Mouse (Mus musculus) induced T-regulatory cell, adult 2 months (primary cell): ENCODE results near the gene Gls.
A peak's percentile ranks its signal among the peaks of the same experiment; 100 is the strongest.

ENCODE experiments used
- DNase-seq: peaks from one replicate; pipeline ENCODE4 v3.0.0-alpha.2; 2012; ENCODE audit warnings: low read depth

Gls gene

GRCm38 (mm10) chr1:52248899-52249556 is 16.0 kb upstream of the Gls start:
- DNase-seq, result no peak

GRCm38 (mm10) chr1:52242270-52242669 is 9.2 kb upstream of the Gls start:
- no peak for DNase-seq

GRCm38 (mm10) chr1:52232766-52233140 is 279 bp downstream of the Gls start:
- no peak for DNase-seq

GRCm38 (mm10) chr1:52231939-52232765 is 880 bp downstream of the Gls start:
- peak; percentile 86 for DNase-seq

DNA sequence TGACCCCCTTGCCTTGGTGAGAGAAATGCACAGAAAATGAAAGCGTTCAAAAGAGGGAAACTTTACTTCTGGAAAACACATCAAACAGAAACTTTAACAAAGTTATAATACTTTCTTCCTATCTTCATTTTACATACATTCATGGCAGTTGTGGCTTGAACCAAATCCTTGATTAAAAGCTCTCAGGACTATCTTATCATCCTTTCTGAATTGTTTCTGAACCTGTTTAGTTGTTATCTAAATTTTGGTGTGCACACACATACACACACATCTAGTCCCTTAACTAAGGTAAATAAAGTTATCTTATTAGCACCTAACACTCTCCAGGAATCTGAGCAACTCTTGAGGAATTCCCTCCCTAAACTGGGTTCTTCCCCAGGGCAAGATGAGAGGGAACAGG is 2.6 kb downstream of the Gls start:
- DNase-seq, result no peak

- peak; percentile 59 for DNase-seq
Observed at GRCm38 (mm10) chr1:52228178-52228577, 4.9 kb downstream of the Gls start.

- no peak for DNase-seq
Observed at GRCm38 (mm10) chr1:52226416-52226815, 6.6 kb downstream of the Gls start.

GRCm38 (mm10) chr1:52216766-52217165 is 16.3 kb downstream of the Gls start:
- DNase-seq, result peak; percentile 60

DNA sequence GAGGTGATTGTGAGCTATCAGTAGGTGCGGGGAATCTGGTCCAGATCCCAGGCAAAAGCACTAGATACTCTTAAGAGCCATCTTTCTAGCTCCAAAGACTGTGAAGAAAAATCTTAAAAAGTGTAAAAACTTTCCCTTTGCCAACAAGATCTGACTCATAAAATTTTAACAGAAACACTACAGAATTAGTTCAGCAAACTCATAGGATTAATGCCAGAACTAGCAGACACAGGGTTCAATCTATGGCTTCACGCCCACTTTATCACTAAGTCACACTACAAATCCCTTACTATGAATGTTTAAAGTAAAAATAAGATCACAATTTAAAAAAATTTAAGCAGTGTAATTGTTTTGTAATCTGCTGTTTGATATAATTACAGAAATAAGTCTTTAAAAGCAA is 50.0 kb downstream of the Gls start:
- DNase-seq, result no peak

DNA sequence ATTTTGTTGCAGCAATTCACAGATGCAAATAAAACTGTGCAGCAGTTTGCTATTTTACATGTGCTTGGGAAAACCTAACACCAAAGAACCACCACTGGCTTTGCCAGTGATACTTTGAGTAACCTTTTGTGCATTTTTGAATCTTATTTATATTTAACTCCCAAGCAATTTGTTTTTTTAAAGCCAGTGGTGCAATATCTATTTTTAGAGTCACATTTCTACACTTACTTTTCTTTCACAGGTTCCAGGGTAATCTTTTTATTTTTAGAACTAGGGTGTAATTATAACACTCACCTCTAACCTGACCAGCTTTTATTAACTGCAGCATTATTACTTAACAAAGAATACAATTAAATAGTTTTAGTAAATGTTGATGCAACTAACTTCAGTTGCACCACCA is 51.0 kb downstream of the Gls start:
- no peak for DNase-seq

DNA sequence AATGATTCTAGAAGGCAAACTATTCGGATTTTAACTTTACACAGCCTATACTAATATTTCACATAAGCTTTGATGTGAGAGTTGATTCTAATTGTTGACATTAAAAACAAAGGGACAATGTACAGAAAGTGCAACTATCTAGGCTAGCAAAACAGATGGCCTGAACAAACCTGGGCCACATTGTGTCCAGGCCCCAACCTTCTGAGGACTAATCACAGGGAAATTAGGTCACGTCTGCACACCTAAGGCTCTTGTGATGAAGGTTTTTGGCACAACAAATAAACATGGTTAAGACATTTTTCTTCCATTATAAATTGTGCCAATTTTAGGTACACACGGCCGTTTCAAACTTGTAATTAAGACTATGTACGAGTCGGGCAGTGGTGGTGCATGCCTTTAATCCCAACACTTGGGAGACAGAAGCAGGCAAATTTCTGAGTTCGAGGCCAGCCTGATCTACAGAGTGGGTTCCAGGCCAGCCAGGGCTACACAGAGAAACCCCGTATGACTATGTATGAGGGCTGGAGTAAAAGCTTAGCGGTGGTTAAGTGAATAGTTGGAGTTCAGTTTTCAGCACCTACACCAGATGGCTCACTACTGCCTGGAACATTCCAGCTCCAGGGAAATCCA is 53.0 kb downstream of the Gls start:
- no peak for DNase-seq

DNA sequence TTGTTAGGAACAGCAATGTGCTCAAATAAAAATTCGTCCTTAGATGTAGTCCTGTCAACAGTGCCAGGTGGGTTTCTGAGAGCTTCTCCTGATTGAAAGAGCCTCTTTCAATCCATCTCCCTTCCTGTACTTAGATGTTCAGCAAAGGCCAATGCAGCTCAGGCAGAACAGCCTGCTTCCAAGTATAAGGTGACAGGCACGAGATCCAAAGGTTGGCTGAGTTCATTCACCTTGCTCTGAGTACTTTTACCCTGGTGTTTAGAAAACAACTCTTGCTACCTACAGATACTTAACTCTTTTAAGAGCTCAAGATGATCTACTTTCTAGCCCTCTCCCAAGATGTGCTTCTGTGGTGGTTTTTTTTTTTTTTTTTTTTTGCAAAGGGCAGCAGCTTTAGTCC is 56.0 kb downstream of the Gls start:
- peak; percentile 20 for DNase-seq

- peak; percentile 23 for DNase-seq
Observed at GRCm38 (mm10) chr1:52175983-52176382, 57.0 kb downstream of the Gls start.

DNA sequence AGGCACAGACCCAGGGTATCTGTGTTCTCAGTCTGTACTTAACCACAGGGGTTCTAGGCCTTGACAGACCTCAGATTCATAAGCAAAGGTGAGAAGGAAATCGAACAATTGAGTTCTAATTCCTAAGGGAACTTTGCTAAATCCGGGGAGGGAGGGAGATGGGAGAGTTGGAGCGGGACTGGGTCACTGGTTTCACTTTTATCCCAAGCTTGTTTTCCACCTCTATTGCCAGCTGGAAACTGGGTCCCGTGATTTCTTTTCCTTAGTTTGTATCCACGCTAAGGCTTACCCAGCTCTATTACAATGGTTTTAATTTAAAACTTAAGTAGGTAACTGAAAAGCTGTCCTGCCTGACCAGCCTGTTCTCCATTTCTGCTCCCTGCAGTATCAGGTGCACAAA is 57.7 kb downstream of the Gls start:
- DNase-seq, result no peak

DNA sequence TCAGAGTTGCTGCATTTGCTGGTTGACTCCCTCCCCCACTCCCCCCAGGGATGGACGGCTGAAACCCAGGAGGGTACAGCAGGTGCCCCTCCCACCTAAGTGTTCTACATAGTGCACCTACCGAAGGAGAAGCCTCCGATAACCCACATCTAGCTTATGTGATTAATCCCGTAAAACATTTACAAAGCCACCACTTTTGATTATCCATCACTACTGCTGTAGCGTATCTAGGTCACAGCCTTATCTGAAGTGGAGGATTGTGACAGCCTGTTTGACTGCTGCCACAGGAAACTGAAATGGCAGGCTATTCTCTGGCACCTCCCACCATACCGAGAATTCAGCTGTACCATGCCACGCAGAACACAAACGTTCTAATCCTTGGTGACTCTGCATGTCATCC is 61.8 kb downstream of the Gls start:
- peak; percentile 56 for DNase-seq

DNA sequence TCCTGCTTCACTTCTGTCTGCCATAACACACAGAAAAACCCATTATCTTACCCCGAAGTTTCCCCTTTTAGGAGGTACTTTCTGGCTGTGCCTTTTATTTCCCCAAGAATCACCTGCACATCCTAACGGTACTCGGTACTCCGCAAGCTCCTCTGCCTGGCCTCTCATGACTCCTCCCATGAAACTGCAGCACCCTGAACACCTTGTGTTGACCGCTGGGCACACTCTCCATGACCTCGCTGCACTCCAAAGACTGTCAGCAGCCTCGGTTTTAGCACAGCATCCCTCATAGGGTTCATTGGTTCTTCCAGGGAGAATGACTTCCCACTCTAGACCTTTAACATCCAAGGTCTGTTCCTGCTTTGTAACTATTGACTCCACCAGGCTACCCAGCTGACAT is 62.3 kb downstream of the Gls start:
- DNase-seq, result peak; percentile 50

DNA sequence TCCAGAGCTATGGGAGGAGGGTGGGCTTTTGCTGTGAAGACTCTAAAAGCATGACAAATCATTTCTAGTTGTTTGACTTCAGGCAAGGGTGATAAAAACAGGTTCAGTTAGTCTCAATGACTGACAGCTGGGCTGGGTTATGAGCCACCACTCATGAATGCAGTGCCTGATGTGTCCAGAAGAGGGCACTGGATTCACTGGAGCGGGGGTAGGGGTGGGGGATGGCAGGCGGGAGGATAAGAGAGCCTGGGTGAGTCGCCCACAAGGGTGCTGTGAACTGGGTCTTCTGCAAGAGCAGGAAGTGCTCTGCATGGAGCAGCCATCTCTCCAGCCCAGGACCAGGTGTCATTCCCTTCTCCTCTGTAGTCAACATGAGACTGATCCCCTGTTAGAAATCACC is 63.0 kb downstream of the Gls start:
- DNase-seq, result peak; percentile 83

DNA sequence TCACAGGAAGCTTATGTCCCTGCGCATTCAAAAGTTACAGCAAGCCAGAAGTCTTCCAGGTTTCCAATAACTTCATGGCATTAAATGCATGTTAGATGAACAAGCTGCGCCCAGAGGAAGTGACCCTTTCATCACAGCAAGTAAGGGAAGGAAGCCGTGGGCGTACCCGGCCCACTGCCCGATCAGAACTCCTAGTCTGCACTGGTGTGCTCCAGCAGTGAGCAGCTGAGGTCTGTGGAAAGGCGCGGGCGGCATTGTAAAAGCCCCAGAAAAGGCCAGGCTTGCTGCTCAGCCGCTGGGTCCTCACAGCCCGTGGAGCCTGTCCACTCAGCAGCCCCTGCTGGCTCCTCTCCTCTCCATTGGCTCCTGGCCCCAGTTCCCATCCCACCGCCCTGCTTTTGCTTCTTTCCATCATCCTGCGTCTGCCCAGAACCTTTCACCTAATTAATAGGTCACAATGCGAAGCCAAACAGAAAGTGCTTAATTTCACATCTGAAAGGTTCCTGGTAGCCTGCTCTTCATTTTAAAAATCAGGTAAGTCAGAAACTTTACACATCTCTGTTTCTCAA is 66.3 kb downstream of the Gls start:
- DNase-seq, result peak; percentile 43

DNA sequence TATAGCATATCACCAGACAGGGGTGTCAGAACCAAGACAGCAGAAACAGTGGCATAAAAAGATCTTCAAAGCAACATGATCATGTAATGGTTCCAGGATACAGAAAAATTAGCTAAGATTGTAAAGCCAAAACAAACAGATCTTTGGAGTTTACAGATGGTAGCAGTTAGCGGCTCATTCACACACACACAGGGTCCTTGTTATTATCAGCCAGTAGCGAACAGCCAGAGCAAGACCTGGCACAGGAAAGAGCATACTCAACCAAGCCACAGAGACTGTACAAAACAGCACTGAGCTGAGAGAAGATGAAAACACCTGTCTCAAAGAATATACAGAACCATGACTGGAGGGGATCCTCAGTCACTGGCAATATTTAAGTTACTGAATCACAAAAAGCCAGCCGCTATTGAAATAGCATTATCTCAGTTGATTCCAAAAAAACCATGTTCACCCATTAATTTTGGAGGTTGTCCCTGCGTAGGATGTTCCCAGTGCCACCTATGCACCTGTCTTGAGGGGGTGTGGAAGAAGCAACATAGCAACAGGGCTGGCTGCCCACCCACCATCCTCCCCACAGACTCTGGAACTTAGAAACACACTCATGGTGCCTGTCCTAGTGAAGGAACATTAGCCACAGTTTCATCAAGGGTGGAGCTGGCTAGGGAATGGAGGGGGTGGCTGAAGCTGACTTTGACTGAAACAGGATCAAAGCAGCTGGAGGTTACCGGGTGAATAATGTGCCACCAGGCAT is 69.2 kb downstream of the Gls start:
- no peak for DNase-seq

DNA sequence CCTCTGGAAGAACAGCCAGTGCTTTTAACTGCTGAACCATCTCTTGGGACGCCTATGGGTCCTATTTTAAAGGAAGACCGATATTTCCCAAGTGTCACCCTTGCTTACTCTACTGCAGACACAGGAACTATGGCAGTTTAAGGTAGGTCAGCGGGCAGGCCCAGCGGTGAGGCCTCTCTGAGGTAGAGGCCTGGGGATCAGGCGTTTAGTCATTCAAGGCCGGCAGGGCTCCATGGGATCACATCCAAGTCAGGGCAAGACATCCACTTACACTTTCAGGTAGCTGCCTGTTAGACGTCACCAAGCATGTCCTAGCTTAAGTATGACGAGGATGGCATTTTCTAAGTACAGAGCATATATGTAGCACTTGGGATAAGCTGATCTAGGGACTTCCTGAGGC is 71.9 kb downstream of the Gls start:
- no peak for DNase-seq

- no peak for DNase-seq
Observed at GRCm38 (mm10) chr1:52158490-52159381, 74.3 kb downstream of the Gls start.
